Mouse (Mus musculus) embryonic facial prominence, embryonic 15.5 days (tissue): ENCODE data around the gene Ercc8. TPM values are rescaled to one million over a fixed set of nuclear protein-coding genes. Genes with fewer than 3 reads are reported as not detected.
A peak's percentile ranks its signal among the peaks of the same experiment; 100 is the strongest.

Experiments
- ATAC-seq: fragments of 200-750 bp; cut with Nextera tagmentation; 2 replicates; pipeline ENCODE4 v1.8.0; 2017; ENCODE audit warnings: low read depth, moderate TSS enrichment; ENCODE audit not compliant: insufficient number of reproducible peaks, low FRiP score, low TSS enrichment
- H3K27ac ChIP-seq: fragments of 300-500 bp; sonication (generic); replicated peaks from 2 replicates; pipeline ENCODE4 v1.5.1; 2015; ENCODE audit warnings: mild to moderate bottlenecking, inconsistent platforms
- H3K27me3 ChIP-seq: fragments of 300-500 bp; sonication (generic); 2 replicates; pipeline ENCODE4 v1.6.1; 2015; ENCODE audit warnings: inconsistent platforms
- H3K36me3 ChIP-seq: fragments of 300-500 bp; sonication (generic); 2 replicates; pipeline ENCODE4 v1.6.1; 2015; ENCODE audit warnings: mild to moderate bottlenecking, inconsistent platforms
- H3K4me1 ChIP-seq: fragments of 300-500 bp; sonication (generic); 2 replicates; pipeline ENCODE4 v1.6.1; 2015; ENCODE audit warnings: inconsistent platforms
- H3K4me2 ChIP-seq: fragments of 300-500 bp; sonication (generic); replicated peaks from 2 replicates; pipeline ENCODE4 v1.6.1; 2015; ENCODE audit warnings: mild to moderate bottlenecking, inconsistent platforms
- H3K4me3 ChIP-seq: fragments of 300-500 bp; sonication (generic); replicated peaks from 2 replicates; pipeline ENCODE4 v1.5.1; 2015; ENCODE audit warnings: mild to moderate bottlenecking, inconsistent platforms
- H3K9ac ChIP-seq: fragments of 300-500 bp; sonication (generic); 2 replicates; pipeline ENCODE4 v1.6.1; 2015; ENCODE audit warnings: inconsistent platforms
- H3K9me3 ChIP-seq: fragments of 300-500 bp; sonication (generic); replicated peaks from 2 replicates; pipeline ENCODE4 v1.6.1; 2016; ENCODE audit warnings: inconsistent platforms
- WGBS: fragments of 180-500 bp; shearing (Covaris S2); methylation state at CpG from one replicate; pipeline ENCODE4 v1.1.7; 2015; 5-methylcytosine and 5-hydroxymethylcytosine counted together
- polyA plus RNA-seq: library from polyadenylated mRNA; unstranded; fragments of >200 nt; fragmentation: Nextera tagmentation; extraction: Ambion mirVana; gene quantifications from 2 replicates; pipeline ENCODE4 v1.2.1, GENCODE M21; 2015

The Ercc8 gene
- polyA plus RNA-seq, 1 experiment from 2014 or later = 16.4 TPM

- no peak overlapping the region for H3K4me3 ChIP-seq
- no peaks in the 10 kb centered on the region for H3K4me1 ChIP-seq
- no peaks in the 10 kb centered on the region for H3K27me3 ChIP-seq
- WGBS = 76% methylated on average over 6 of the region's 6 CpGs
- no peaks in the 10 kb centered on the region for H3K9me3 ChIP-seq
- H3K36me3 ChIP-seq = peaks cover 24% of the 10 kb centered on the region
- no peak overlapping the region for H3K9ac ChIP-seq
- H3K27ac ChIP-seq = no peak overlapping the region
- no peak for ATAC-seq
- no peak overlapping the region for H3K4me2 ChIP-seq
Measured at GRCm38 (mm10) chr13:108195474-108195873, 36.9 kb downstream of the Ercc8 start.

GRCm38 (mm10) chr13:108204857-108205256, 46.3 kb downstream of the Ercc8 start:
- H3K4me2 ChIP-seq = no peak overlapping the region
- H3K36me3 ChIP-seq = no peaks in the 10 kb centered on the region
- H3K9me3 ChIP-seq = no peaks in the 10 kb centered on the region
- H3K4me3 ChIP-seq = no peak overlapping the region
- no peaks in the 10 kb centered on the region for H3K27me3 ChIP-seq
- no peak overlapping the region for H3K27ac ChIP-seq
- 72% methylated on average over 3 of the region's 3 CpGs for WGBS
- H3K4me1 ChIP-seq = no peaks in the 10 kb centered on the region
- H3K9ac ChIP-seq = no peak overlapping the region
- no peak for ATAC-seq

GRCm38 (mm10) chr13:108207447-108207846, 48.9 kb downstream of the Ercc8 start:
- no peak overlapping the region for H3K9ac ChIP-seq
- H3K4me3 ChIP-seq = no peak overlapping the region
- no peak overlapping the region for H3K27ac ChIP-seq
- ATAC-seq = no peak
- no peaks in the 10 kb centered on the region for H3K36me3 ChIP-seq
- no peaks in the 10 kb centered on the region for H3K27me3 ChIP-seq
- WGBS = 79% methylated on average over 2 of the region's 2 CpGs
- H3K4me2 ChIP-seq = no peak overlapping the region
- H3K9me3 ChIP-seq = no peaks in the 10 kb centered on the region
- H3K4me1 ChIP-seq = no peaks in the 10 kb centered on the region

GRCm38 (mm10) chr13:108208090-108208489, 49.6 kb downstream of the Ercc8 start:
- no peak for ATAC-seq
- Histone ChIP-seq H3K36me3 (no peaks in the 10 kb centered on the region), H3K27me3 (no peaks in the 10 kb centered on the region), H3K9ac (no peak overlapping the region), H3K4me1 (no peaks in the 10 kb centered on the region), H3K27ac (no peak overlapping the region), H3K4me3 (no peak overlapping the region), H3K9me3 (no peaks in the 10 kb centered on the region), H3K4me2 (no peak overlapping the region)
- 61% methylated on average over 5 of the region's 5 CpGs for WGBS

GRCm38 (mm10) chr13:108210960-108211359, 52.4 kb downstream of the Ercc8 start:
- 82% methylated on average over 8 of the region's 8 CpGs for WGBS
- H3K9ac ChIP-seq = no peak overlapping the region

DNA sequence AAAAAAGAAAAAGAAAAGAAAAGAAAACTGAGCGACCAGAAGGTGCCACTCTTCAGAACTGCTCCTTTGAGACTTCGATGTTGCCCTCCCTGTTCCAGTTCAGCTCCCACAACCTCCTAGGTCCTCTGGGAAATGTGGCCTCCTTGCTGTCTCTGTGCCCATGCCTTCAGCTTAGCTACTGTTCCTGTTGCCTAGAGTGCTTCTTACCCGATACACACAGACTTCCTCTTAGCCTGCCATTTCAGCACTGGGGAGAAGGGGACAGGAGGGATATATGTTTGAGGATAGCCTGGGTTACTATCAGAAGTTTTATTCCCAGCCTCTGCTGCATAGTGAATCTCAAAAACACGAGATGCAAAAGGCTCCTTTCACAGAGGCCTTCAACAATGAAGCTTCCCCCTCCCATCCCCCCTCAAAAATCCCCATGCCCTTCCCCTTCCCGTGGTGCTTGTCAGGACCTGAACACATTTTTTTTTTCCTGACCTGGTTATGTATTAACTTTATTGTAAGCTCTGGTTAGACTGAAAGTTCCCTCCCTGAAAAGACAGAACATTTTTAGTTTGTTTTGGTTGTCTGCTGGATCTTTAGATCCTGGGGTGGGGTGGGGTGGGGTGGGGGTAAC, 54.0 kb downstream of the Ercc8 start:
- no peak overlapping the region for H3K9ac ChIP-seq
- no peaks in the 10 kb centered on the region for H3K36me3 ChIP-seq
- no peak overlapping the region for H3K27ac ChIP-seq
- H3K4me2 ChIP-seq = no peak overlapping the region
- H3K27me3 ChIP-seq = peaks cover 21% of the 10 kb centered on the region
- no peak overlapping the region for H3K4me3 ChIP-seq
- no peaks in the 10 kb centered on the region for H3K9me3 ChIP-seq
- H3K4me1 ChIP-seq = peaks cover 14% of the 10 kb centered on the region; the same call in 1 of the 2 replicates
- no peak for ATAC-seq
- WGBS = 45% methylated on average over 5 of the region's 5 CpGs

More at GRCm38 (mm10) chr13:108210960-108211359, 52.4 kb downstream of the Ercc8 start:
- Histone ChIP-seq H3K4me3 (no peak overlapping the region), H3K4me1 (peaks cover 14% of the 10 kb centered on the region; the same call in 1 of the 2 replicates), H3K9me3 (no peaks in the 10 kb centered on the region), H3K4me2 (no peak overlapping the region), H3K36me3 (no peaks in the 10 kb centered on the region), H3K27me3 (peaks cover 15% of the 10 kb centered on the region), H3K27ac (no peak overlapping the region)
- ATAC-seq = no peak

GRCm38 (mm10) chr13:108214081-108214484, 55.6 kb downstream of the Ercc8 start, which contains the start of gene Elovl7:
TSS of gene Elovl7 (plus strand) at chr13:108214404.
- Histone ChIP-seq H3K27ac (peak within 1 kb of the TSS; percentile 69; the same call in 1 of the 2 replicates), H3K36me3 (no peaks in the 10 kb centered on the region), H3K4me2 (peak within 1 kb of the TSS; percentile 100), H3K9ac (peak within 1 kb of the TSS; percentile 50), H3K4me1 (peaks cover 14% of the 10 kb centered on the region; the same call in 1 of the 2 replicates), H3K4me3 (peak within 1 kb of the TSS; percentile 67), H3K9me3 (no peaks in the 10 kb centered on the region), H3K27me3 (peaks cover 21% of the 10 kb centered on the region)
- WGBS = under 1% methylated on average over 26 of the region's 40 CpGs
- peak; percentile 91 for ATAC-seq

DNA sequence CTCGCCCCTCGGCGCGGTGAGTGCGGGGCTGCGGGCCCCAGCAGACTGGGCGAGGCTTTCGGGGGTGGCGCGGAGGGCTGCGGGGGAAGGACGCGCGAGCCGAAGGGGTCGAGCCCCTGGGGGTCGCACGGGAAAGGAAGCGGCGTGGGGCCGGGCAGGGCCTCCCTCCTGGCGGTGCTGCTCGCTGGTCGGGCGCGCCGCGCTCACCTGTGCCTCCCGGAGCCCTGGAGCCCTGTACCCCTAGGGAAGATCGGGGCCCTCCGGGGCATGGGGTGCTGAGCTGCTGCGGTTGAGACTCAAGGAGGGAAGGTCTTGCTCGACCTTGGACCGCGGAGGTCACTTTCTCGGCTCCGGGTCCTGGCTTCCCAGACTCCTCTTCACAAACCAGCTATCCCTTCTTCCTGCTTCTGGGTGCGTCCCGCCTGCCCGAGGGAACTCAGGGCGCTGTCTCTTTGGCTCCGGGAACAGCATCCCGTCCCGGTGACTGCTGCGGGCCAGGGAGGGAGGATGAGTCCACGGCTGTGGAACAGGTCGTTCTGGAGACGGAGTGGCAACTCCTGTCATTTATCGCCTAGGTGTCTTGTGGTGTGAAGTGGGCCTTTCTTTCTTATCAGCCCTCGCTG, 56.1 kb downstream of the Ercc8 start:
- no peaks in the 10 kb centered on the region for H3K36me3 ChIP-seq
- peaks cover 21% of the 10 kb centered on the region for H3K27me3 ChIP-seq
- H3K4me2 ChIP-seq = peak overlapping the region; percentile 100
- H3K27ac ChIP-seq = peak overlapping the region; percentile 69; the same call in 1 of the 2 replicates
- peak overlapping the region; percentile 67 for H3K4me3 ChIP-seq
- H3K9me3 ChIP-seq = no peaks in the 10 kb centered on the region
- H3K4me1 ChIP-seq = peaks cover 14% of the 10 kb centered on the region; the same call in 1 of the 2 replicates
- 1% methylated on average over 42 of the region's 50 CpGs for WGBS
- ATAC-seq = peak; percentile 64
- peak overlapping the region; percentile 50 for H3K9ac ChIP-seq

GRCm38 (mm10) chr13:108215231-108215780, 56.8 kb downstream of the Ercc8 start:
- 5% methylated on average over 12 of the region's 12 CpGs for WGBS
- Histone ChIP-seq H3K9me3 (no peaks in the 10 kb centered on the region), H3K4me1 (peaks cover 14% of the 10 kb centered on the region; the same call in 1 of the 2 replicates), H3K36me3 (no peaks in the 10 kb centered on the region), H3K9ac (peak overlapping the region; percentile 50; the same call in 1 of the 2 replicates), H3K27ac (no peak overlapping the region), H3K27me3 (peaks cover 21% of the 10 kb centered on the region), H3K4me3 (peak overlapping the region; percentile 67), H3K4me2 (peak overlapping the region; percentile 100)
- ATAC-seq = no peak

DNA sequence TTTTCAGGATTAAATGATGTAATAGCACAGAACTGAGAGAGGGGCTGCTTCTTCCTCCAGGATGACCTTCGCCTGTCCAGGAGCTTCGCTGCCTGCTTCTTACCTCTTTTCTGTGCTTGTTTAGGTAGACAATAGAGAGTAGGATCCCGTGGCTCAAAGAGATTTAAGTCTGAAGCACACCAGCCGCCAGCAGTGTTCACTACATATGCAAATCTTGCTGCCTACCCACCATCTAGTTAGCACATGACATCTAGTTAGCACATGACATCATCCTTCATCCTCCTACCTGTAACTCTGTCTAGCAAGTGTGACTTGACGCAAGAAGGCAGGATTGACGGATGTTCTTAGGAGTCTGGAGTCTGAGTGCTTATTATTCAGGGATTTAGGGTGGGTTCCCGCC, 61.2 kb downstream of the Ercc8 start:
- H3K9me3 ChIP-seq = no peaks in the 10 kb centered on the region
- H3K27ac ChIP-seq = no peak overlapping the region
- peaks cover 17% of the 10 kb centered on the region for H3K27me3 ChIP-seq
- peaks cover 5% of the 10 kb centered on the region; the same call in 1 of the 2 replicates for H3K4me1 ChIP-seq
- no peak for ATAC-seq
- WGBS = 65% methylated on average over 7 of the region's 7 CpGs
- no peak overlapping the region for H3K4me2 ChIP-seq
- H3K36me3 ChIP-seq = no peaks in the 10 kb centered on the region
- no peak overlapping the region for H3K9ac ChIP-seq
- H3K4me3 ChIP-seq = no peak overlapping the region

DNA sequence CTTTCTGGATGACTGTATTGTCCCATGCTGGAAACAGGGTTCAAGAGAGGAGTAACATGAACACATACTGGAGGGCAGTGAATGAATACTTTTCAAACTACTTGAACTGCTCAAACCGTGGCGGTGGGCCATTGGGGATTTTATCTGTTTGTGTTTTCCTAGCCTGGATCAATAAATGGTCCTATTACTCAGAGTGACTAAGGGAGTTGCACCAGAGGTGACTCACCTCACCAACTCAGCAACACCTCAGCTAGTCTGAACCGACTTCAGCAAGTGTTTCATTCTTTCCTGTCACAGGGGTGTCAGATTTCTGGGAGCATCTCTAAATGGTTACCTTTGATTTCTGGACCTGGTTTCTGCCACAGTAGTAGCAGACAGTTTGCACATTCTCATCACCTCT, 70.7 kb downstream of the Ercc8 start:
- Histone ChIP-seq H3K9ac (no peak overlapping the region), H3K27ac (no peak overlapping the region), H3K4me1 (no peaks in the 10 kb centered on the region), H3K4me3 (no peak overlapping the region), H3K36me3 (no peaks in the 10 kb centered on the region), H3K9me3 (no peaks in the 10 kb centered on the region), H3K27me3 (no peaks in the 10 kb centered on the region), H3K4me2 (no peak overlapping the region)
- no peak for ATAC-seq
- 68% methylated on average over 3 of the region's 3 CpGs for WGBS
